Mouse (Mus musculus): ENCODE measurements around the gene Hoxd13. TPM values are rescaled to one million over a fixed set of nuclear protein-coding genes. Genes with fewer than 3 reads are reported as not detected.

The Hoxd13 gene
- polyA plus RNA-seq, 1 experiment from 2014 or later, result 0.45 TPM

- H3K4me1 ChIP-seq (replicated peaks; ENCODE audit: control insufficient read depth, insufficient read depth, low read length), result peaks cover 6% of the 10 kb centered on the region; the same call in 1 of the 2 replicates
- H3K4me3 ChIP-seq (ENCODE audit: low read depth, low read length), result no peak overlapping the region
- no peaks in the 10 kb centered on the region for H3K9me3 ChIP-seq (ENCODE audit: control insufficient read depth, low read length)
- 1% methylated on average over 47 of the region's 47 CpGs for WGBS
- no peak overlapping the region for H3K27ac ChIP-seq (ENCODE audit: low read depth, low read length)
- H3K27me3 ChIP-seq (replicated peaks; ENCODE audit: control insufficient read depth, insufficient read depth, low read length), result peaks cover 99% of the 10 kb centered on the region
- H3K36me3 ChIP-seq (ENCODE audit: control insufficient read depth, insufficient read depth, low read length), result no peaks in the 10 kb centered on the region
- DNase-seq (ENCODE audit: low spot score) (peak; percentile 59), ATAC-seq (replicated peaks; ENCODE audit: low FRiP score) (no peak)
- H3K4me2 ChIP-seq, result no peak overlapping the region
- no peak overlapping the region for H3K9ac ChIP-seq (ENCODE audit: low read depth, low read length)
Observed at GRCm38 (mm10) chr2:74658667-74659371, 9.3 kb upstream of the Hoxd13 start.

GRCm38 (mm10) chr2:74659507-74660005 lies 8.6 kb upstream of the Hoxd13 start, which contains the start of gene Evx2:
TSS of gene Evx2 (minus strand) at chr2:74659557.
- Histone ChIP-seq H3K4me2 (no peak within 1 kb of the TSS), H3K27ac (ENCODE audit: low read depth, low read length) (no peak within 1 kb of the TSS), H3K4me3 (ENCODE audit: low read depth, low read length) (no peak within 1 kb of the TSS), H3K27me3 (replicated peaks; ENCODE audit: control insufficient read depth, insufficient read depth, low read length) (peaks cover 99% of the 10 kb centered on the region), H3K4me1 (replicated peaks; ENCODE audit: control insufficient read depth, insufficient read depth, low read length) (peaks cover 6% of the 10 kb centered on the region; the same call in 1 of the 2 replicates), H3K9me3 (ENCODE audit: control insufficient read depth, low read length) (no peaks in the 10 kb centered on the region), H3K9ac (ENCODE audit: low read depth, low read length) (no peak within 1 kb of the TSS), H3K36me3 (ENCODE audit: control insufficient read depth, insufficient read depth, low read length) (no peaks in the 10 kb centered on the region)
- ATAC-seq (replicated peaks; ENCODE audit: low FRiP score) (no peak), DNase-seq (ENCODE audit: low spot score) (no peak)
- 2% methylated on average over 28 of the region's 28 CpGs for WGBS

- WGBS, result 5% methylated on average over 30 of the region's 30 CpGs
- DNase-seq (ENCODE audit: low spot score) (no peak), ATAC-seq (replicated peaks; ENCODE audit: low FRiP score) (no peak)
- no peaks in the 10 kb centered on the region for H3K9me3 ChIP-seq (ENCODE audit: control insufficient read depth, low read length)
- peaks cover 3% of the 10 kb centered on the region; the same call in 1 of the 2 replicates for H3K4me1 ChIP-seq (replicated peaks; ENCODE audit: control insufficient read depth, insufficient read depth, low read length)
- peaks cover 98% of the 10 kb centered on the region for H3K27me3 ChIP-seq (replicated peaks; ENCODE audit: control insufficient read depth, insufficient read depth, low read length)
- H3K4me3 ChIP-seq (ENCODE audit: low read depth, low read length), result no peak overlapping the region
- H3K36me3 ChIP-seq (ENCODE audit: control insufficient read depth, insufficient read depth, low read length), result no peaks in the 10 kb centered on the region
- no peak overlapping the region for H3K9ac ChIP-seq (ENCODE audit: low read depth, low read length)
- H3K4me2 ChIP-seq, result no peak overlapping the region
- no peak overlapping the region for H3K27ac ChIP-seq (ENCODE audit: low read depth, low read length)
Observed at GRCm38 (mm10) chr2:74660421-74661375, 7.4 kb upstream of the Hoxd13 start.

GRCm38 (mm10) chr2:74661685-74662084 lies 6.4 kb upstream of the Hoxd13 start:
- Histone ChIP-seq H3K4me1 (replicated peaks; ENCODE audit: control insufficient read depth, insufficient read depth, low read length) (no peaks in the 10 kb centered on the region), H3K36me3 (ENCODE audit: control insufficient read depth, insufficient read depth, low read length) (no peaks in the 10 kb centered on the region), H3K27ac (ENCODE audit: low read depth, low read length) (no peak overlapping the region), H3K4me2 (0 out of 2 replicates have a peak overlapping the region, but pooled peaks have one; percentile 15), H3K27me3 (replicated peaks; ENCODE audit: control insufficient read depth, insufficient read depth, low read length) (peaks cover 98% of the 10 kb centered on the region), H3K9me3 (ENCODE audit: control insufficient read depth, low read length) (no peaks in the 10 kb centered on the region), H3K9ac (ENCODE audit: low read depth, low read length) (no peak overlapping the region), H3K4me3 (ENCODE audit: low read depth, low read length) (no peak overlapping the region)
- DNase-seq (ENCODE audit: low spot score), result peak; percentile 65
- no peak for ATAC-seq (replicated peaks; ENCODE audit: low FRiP score)
- WGBS, result 1% methylated on average over 14 of the region's 14 CpGs

GRCm38 (mm10) chr2:74663291-74663925 lies 4.7 kb upstream of the Hoxd13 start:
- peak; percentile 29 for DNase-seq (ENCODE audit: low spot score)
- H3K4me1 ChIP-seq (replicated peaks; ENCODE audit: control insufficient read depth, insufficient read depth, low read length), result peaks cover 6% of the 10 kb centered on the region
- H3K27ac ChIP-seq (ENCODE audit: low read depth, low read length), result no peak overlapping the region
- H3K27me3 ChIP-seq (replicated peaks; ENCODE audit: control insufficient read depth, insufficient read depth, low read length), result peaks cover 98% of the 10 kb centered on the region
- no peaks in the 10 kb centered on the region for H3K36me3 ChIP-seq (ENCODE audit: control insufficient read depth, insufficient read depth, low read length)
- no peak overlapping the region for H3K9ac ChIP-seq (ENCODE audit: low read depth, low read length)
- no peaks in the 10 kb centered on the region for H3K9me3 ChIP-seq (ENCODE audit: control insufficient read depth, low read length)
- no peak for ATAC-seq (replicated peaks; ENCODE audit: low FRiP score)
- no peak overlapping the region for H3K4me2 ChIP-seq
- 5% methylated on average over 18 of the region's 18 CpGs for WGBS
- H3K4me3 ChIP-seq (ENCODE audit: low read depth, low read length), result no peak overlapping the region

- Histone ChIP-seq H3K4me1 (replicated peaks; ENCODE audit: control insufficient read depth, insufficient read depth, low read length) (peaks cover 6% of the 10 kb centered on the region), H3K27ac (ENCODE audit: low read depth, low read length) (no peak overlapping the region), H3K9ac (ENCODE audit: low read depth, low read length) (no peak overlapping the region), H3K36me3 (ENCODE audit: control insufficient read depth, insufficient read depth, low read length) (no peaks in the 10 kb centered on the region), H3K4me2 (no peak overlapping the region), H3K4me3 (ENCODE audit: low read depth, low read length) (no peak overlapping the region), H3K9me3 (ENCODE audit: control insufficient read depth, low read length) (no peaks in the 10 kb centered on the region), H3K27me3 (replicated peaks; ENCODE audit: control insufficient read depth, insufficient read depth, low read length) (peaks cover 97% of the 10 kb centered on the region)
- ATAC-seq (replicated peaks; ENCODE audit: low FRiP score) (no peak), DNase-seq (ENCODE audit: low spot score) (no peak)
- WGBS, result 4% methylated on average over 7 of the region's 7 CpGs
Observed at GRCm38 (mm10) chr2:74666411-74666810, 1.7 kb upstream of the Hoxd13 start.

GRCm38 (mm10) chr2:74667191-74667841 lies 794 bp upstream of the Hoxd13 start:
- peak; percentile 37 for DNase-seq (ENCODE audit: low spot score)
- Histone ChIP-seq H3K36me3 (ENCODE audit: control insufficient read depth, insufficient read depth, low read length) (no peaks in the 10 kb centered on the region), H3K27me3 (replicated peaks; ENCODE audit: control insufficient read depth, insufficient read depth, low read length) (peaks cover 97% of the 10 kb centered on the region), H3K27ac (ENCODE audit: low read depth, low read length) (no peak overlapping the region), H3K9me3 (ENCODE audit: control insufficient read depth, low read length) (no peaks in the 10 kb centered on the region), H3K4me3 (ENCODE audit: low read depth, low read length) (peak overlapping the region; percentile 43), H3K4me2 (no peak overlapping the region), H3K9ac (ENCODE audit: low read depth, low read length) (no peak overlapping the region), H3K4me1 (replicated peaks; ENCODE audit: control insufficient read depth, insufficient read depth, low read length) (peaks cover 6% of the 10 kb centered on the region)
- ATAC-seq (replicated peaks; ENCODE audit: low FRiP score), result no peak
- WGBS, result 3% methylated on average over 36 of the region's 36 CpGs
